Mouse (Mus musculus): ENCODE measurements around the gene Ap1s1.

The Ap1s1 gene

GRCm38 (mm10) chr5:137062601-137063000, 16.7 kb upstream of the Ap1s1 start:
- DNase-seq, result no peak

- DNase-seq, result peak; percentile 68 to 81
These were observed 16.0 kb upstream of the Ap1s1 start for GRCm38 (mm10) chr5:137061809-137062481.

GRCm38 (mm10) chr5:137054873-137055272, 8.9 kb upstream of the Ap1s1 start:
- DNase-seq, result no peak

- DNase-seq, result no peak
These were observed 8.4 kb upstream of the Ap1s1 start for GRCm38 (mm10) chr5:137054299-137054698.

- no peak for DNase-seq
These were observed 6.1 kb upstream of the Ap1s1 start for GRCm38 (mm10) chr5:137051914-137052505.

- no peak for DNase-seq
These were observed 5.2 kb upstream of the Ap1s1 start for GRCm38 (mm10) chr5:137051125-137051524.

- DNase-seq, result no peak
These were observed 1.1 kb upstream of the Ap1s1 start for GRCm38 (mm10) chr5:137046991-137047390.

GRCm38 (mm10) chr5:137046324-137046718, 386 bp upstream of the Ap1s1 start:
- DNase-seq, result no peak

- DNase-seq, result no peak
These were observed 1.9 kb downstream of the Ap1s1 start for GRCm38 (mm10) chr5:137043997-137044396.

- DNase-seq, result no peak
These were observed 4.5 kb downstream of the Ap1s1 start for GRCm38 (mm10) chr5:137041442-137041841.

GRCm38 (mm10) chr5:137039453-137039852, 6.5 kb downstream of the Ap1s1 start:
- DNase-seq, result no peak

GRCm38 (mm10) chr5:137036211-137036610, 9.7 kb downstream of the Ap1s1 start:
- no peak for DNase-seq

GRCm38 (mm10) chr5:137032641-137033074, 13.3 kb downstream of the Ap1s1 start:
- peak; percentile 89 to 92 for DNase-seq

GRCm38 (mm10) chr5:137032033-137032421, 13.9 kb downstream of the Ap1s1 start:
- peak; percentile 65 to 72 for DNase-seq

- DNase-seq, result peak; percentile 47 to 49
These were observed 14.6 kb downstream of the Ap1s1 start for GRCm38 (mm10) chr5:137031076-137032032.

- DNase-seq, result no peak
These were observed 15.5 kb downstream of the Ap1s1 start for GRCm38 (mm10) chr5:137030416-137030810.

- DNase-seq, result peak; percentile 99
These were observed 16.1 kb downstream of the Ap1s1 start for GRCm38 (mm10) chr5:137029643-137030415.

- peak in 1 of 2 experiments; percentile 51 for DNase-seq
These were observed 16.7 kb downstream of the Ap1s1 start for GRCm38 (mm10) chr5:137029273-137029585.

- DNase-seq, result peak; percentile 35 to 57
These were observed 17.2 kb downstream of the Ap1s1 start for GRCm38 (mm10) chr5:137028561-137029272.

GRCm38 (mm10) chr5:137026092-137026491, 19.8 kb downstream of the Ap1s1 start, which contains the start of gene Vgf:
Gene Vgf, plus strand, starts transcription at chr5:137026392.
- DNase-seq, result no peak

- DNase-seq, result peak; percentile 93 to 97
These were observed 20.8 kb downstream of the Ap1s1 start for GRCm38 (mm10) chr5:137025132-137025531.

- DNase-seq, result no peak
These were observed 21.6 kb downstream of the Ap1s1 start for GRCm38 (mm10) chr5:137024318-137024717.

All from cerebellum, postnatal 14 days (tissue).